Mouse (Mus musculus) CD4-positive helper T cell, adult 2 months (primary cell): ENCODE results near the gene Mboat2.

Experiments
- DNase-seq: peaks from one replicate; pipeline ENCODE4 v3.0.0-alpha.2; 2012; ENCODE audit warnings: low read depth, missing footprints, low spot score

The Mboat2 gene

GRCm38 (mm10) chr12:25009957-25010356 lies 179.3 kb downstream of the Mboat2 start:
- DNase-seq = no peak

- DNase-seq = peak; percentile 61
These were observed 179.7 kb downstream of the Mboat2 start for GRCm38 (mm10) chr12:25010416-25010815.

- no peak for DNase-seq
These were observed 181.2 kb downstream of the Mboat2 start for GRCm38 (mm10) chr12:25011733-25012367.

DNA sequence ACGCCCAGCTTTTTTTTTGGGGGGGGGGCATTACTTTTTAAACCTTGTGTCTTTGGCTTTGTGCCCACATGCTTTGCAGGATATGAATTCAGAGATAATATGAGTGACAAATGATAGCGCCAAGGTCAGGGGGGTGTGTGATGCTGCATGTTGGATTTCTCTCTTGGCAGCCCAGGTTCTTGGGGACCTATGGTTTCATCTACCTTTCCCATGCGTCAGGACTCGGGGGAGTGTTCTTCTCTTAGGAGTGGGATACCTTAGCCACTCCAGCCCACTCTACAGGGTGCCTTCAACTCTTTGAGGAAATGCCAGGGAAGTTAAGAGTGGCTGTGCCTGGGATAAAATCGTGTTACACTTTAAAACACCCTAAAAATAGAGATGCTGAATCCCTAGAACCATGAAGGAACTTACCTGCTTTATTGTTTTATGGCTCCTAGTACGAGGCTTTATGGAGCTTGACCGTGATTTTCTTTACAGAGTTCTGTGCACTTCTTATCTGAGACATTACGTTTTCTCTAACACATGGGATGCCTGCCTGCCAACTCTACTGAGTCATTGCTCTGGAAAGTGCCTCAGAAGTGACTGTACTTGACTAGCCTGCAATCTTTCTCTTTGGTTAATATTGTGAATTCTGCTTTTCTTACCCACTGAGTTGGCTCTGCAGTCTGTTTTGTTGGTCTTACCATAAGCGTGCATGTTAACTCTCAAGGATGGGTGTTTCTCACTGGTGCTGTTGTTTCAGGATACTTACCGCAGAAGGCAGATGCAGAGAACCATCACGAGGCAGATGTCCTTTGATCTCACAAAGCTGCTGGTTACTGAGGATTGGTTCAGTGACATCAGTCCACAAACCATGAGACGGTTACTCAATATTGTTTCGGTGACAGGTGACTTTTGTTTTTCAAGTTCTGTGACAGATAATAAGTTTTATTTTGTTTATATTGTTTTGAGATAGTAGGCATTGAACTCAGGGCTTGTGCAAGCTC lies 182.2 kb downstream of the Mboat2 start:
- peak; percentile 74 for DNase-seq
